Mouse (Mus musculus) liver, postnatal 0 days (tissue): ENCODE results near the gene Chpt1. TPM values are rescaled to one million over a fixed set of nuclear protein-coding genes. Genes with fewer than 3 reads are reported as not detected.
"Not testable (repeated sequence)": the region's sequence is repeated elsewhere in the genome, so short reads cannot be mapped to it uniquely, and the experiment has no call there.

Experiments used
- ATAC-seq: fragments of 200-750 bp; cut with Nextera tagmentation; 2 replicates; pipeline ENCODE4 v1.8.0; 2017; ENCODE audit warnings: mild to moderate bottlenecking, moderate library complexity
- DNase-seq: peaks from one replicate; pipeline ENCODE4 v3.0.0-alpha.2; 2016
- H3K27ac ChIP-seq: fragments of 300-500 bp; sonication (generic); 2 replicates; pipeline ENCODE4 v1.5.1; 2014; ENCODE audit warnings: antibody characterized with exemption, moderate library complexity, mild to moderate bottlenecking, low read depth
- H3K27me3 ChIP-seq: fragments of 300-500 bp; sonication (generic); 2 replicates; pipeline ENCODE4 v1.6.1; 2014; ENCODE audit warnings: low read length, control low read depth, mixed read lengths; ENCODE audit not compliant: insufficient read depth
- H3K36me3 ChIP-seq: fragments of 300-500 bp; sonication (generic); replicated peaks from 2 replicates; pipeline ENCODE4 v1.6.1; 2014; ENCODE audit warnings: mild to moderate bottlenecking, control low read depth, low read length, moderate library complexity, mixed read lengths; ENCODE audit not compliant: insufficient read depth
- H3K4me1 ChIP-seq: fragments of 300-500 bp; sonication (generic); 2 replicates; pipeline ENCODE4 v1.6.1; 2014; ENCODE audit warnings: antibody characterized with exemption, mild to moderate bottlenecking, control low read depth; ENCODE audit not compliant: insufficient read depth
- H3K4me2 ChIP-seq: fragments of 300-500 bp; sonication (generic); 2 replicates; pipeline ENCODE4 v1.6.1; 2014; ENCODE audit warnings: low read depth, mild to moderate bottlenecking, low read length, moderate library complexity, mixed read lengths
- H3K4me3 ChIP-seq: fragments of 300-500 bp; sonication (generic); 2 replicates; pipeline ENCODE4 v1.5.1; 2014; ENCODE audit warnings: low read depth, low read length
- H3K9ac ChIP-seq: fragments of 300-500 bp; sonication (generic); replicated peaks from 2 replicates; pipeline ENCODE4 v1.6.1; 2014; ENCODE audit warnings: mild to moderate bottlenecking, moderate library complexity
- H3K9me3 ChIP-seq: fragments of 300-500 bp; sonication (generic); 2 replicates; pipeline ENCODE4 v1.6.1; 2016; ENCODE audit warnings: mild to moderate bottlenecking, control low read depth, low read length, mixed read lengths
- CTCF ChIP-seq: sonication (generic); IDR thresholded peaks from 2 replicates; pipeline ENCODE4 v1.5.1; 2016; ENCODE audit warnings: antibody characterized with exemption, low read depth
- EP300 ChIP-seq: IDR thresholded peaks from 2 replicates; pipeline ENCODE4 v1.6.1; 2016; ENCODE audit warnings: antibody characterized with exemption, low read depth, mild to moderate bottlenecking
- WGBS: fragments of 180-500 bp; shearing (Covaris S2); extraction: QIAGEN DNeasy Blood & Tissue Kit; methylation state at CpG from one replicate; pipeline ENCODE4 v1.1.7; 2014; ENCODE audit not compliant: insufficient replicate concordance; 5-methylcytosine and 5-hydroxymethylcytosine counted together
- polyA plus RNA-seq: library from polyadenylated mRNA; unstranded; fragments of >200 nt; fragmentation: Nextera tagmentation; extraction: Ambion mirVana; gene quantifications from 2 replicates; pipeline ENCODE4 v1.2.1, GENCODE M21; 2015

Gene Chpt1
- polyA plus RNA-seq, 1 experiment from 2014 or later, result 12.7 TPM

GRCm38 (mm10) chr10:88488629-88489028, 15.2 kb downstream of the Chpt1 start:
- WGBS, result 84% methylated on average over 5 of the region's 5 CpGs
- DNase-seq (no peak), ATAC-seq (no peak)
- Histone ChIP-seq H3K9ac (no peak overlapping the region), H3K27me3 (no peaks in the 10 kb centered on the region), H3K4me2 (no peak overlapping the region), H3K9me3 (no peaks in the 10 kb centered on the region), H3K4me1 (no peaks in the 10 kb centered on the region), H3K27ac (no peak overlapping the region), H3K36me3 (no peaks in the 10 kb centered on the region), H3K4me3 (no peak overlapping the region)
- no peak for TF ChIP-seq CTCF
- no peak for TF ChIP-seq EP300

GRCm38 (mm10) chr10:88482866-88483265, 21.0 kb downstream of the Chpt1 start:
- 79% methylated on average over 10 of the region's 10 CpGs for WGBS
- not testable (repeated sequence) for H3K9ac ChIP-seq

GRCm38 (mm10) chr10:88460122-88460820, 43.6 kb downstream of the Chpt1 start:
- WGBS, result 75% methylated on average over 18 of the region's 18 CpGs
- DNase-seq, result no peak
- no peak for ATAC-seq
- Histone ChIP-seq H3K27me3 (no peaks in the 10 kb centered on the region), H3K4me2 (no peak overlapping the region), H3K36me3 (no peaks in the 10 kb centered on the region), H3K4me3 (no peak overlapping the region), H3K9me3 (no peaks in the 10 kb centered on the region), H3K4me1 (no peaks in the 10 kb centered on the region), H3K9ac (no peak overlapping the region), H3K27ac (no peak overlapping the region)
- no peak for TF ChIP-seq CTCF
- TF ChIP-seq EP300, result no peak

More at GRCm38 (mm10) chr10:88482866-88483265, 21.0 kb downstream of the Chpt1 start:
- H3K4me1 ChIP-seq, ATAC-seq, H3K27ac ChIP-seq, H3K36me3 ChIP-seq, DNase-seq, H3K27me3 ChIP-seq, H3K4me2 ChIP-seq, H3K4me3 ChIP-seq, H3K9me3 ChIP-seq: not testable (repeated sequence)

- TF ChIP-seq CTCF, result no peak
- TF ChIP-seq EP300, result no peak
- ATAC-seq (no peak), DNase-seq (no peak)
- no peak within 1 kb of the TSS for H3K9ac ChIP-seq
- 80% methylated on average over 33 of the region's 33 CpGs for WGBS
- H3K36me3 ChIP-seq, result no peaks in the 10 kb centered on the region
- H3K4me2 ChIP-seq, result no peak within 1 kb of the TSS
- H3K27me3 ChIP-seq, result no peaks in the 10 kb centered on the region
- no peaks in the 10 kb centered on the region for H3K4me1 ChIP-seq
- no peak within 1 kb of the TSS for H3K27ac ChIP-seq
- H3K9me3 ChIP-seq, result no peaks in the 10 kb centered on the region
- H3K4me3 ChIP-seq, result no peak within 1 kb of the TSS
These were observed 44.3 kb downstream of the Chpt1 start, which contains the start of gene Sycp3 for GRCm38 (mm10) chr10:88459502-88459992. TSS of gene Sycp3 (plus strand) at chr10:88459569.

- H3K27me3 ChIP-seq, result no peaks in the 10 kb centered on the region
- ATAC-seq (no peak), DNase-seq (no peak)
- H3K36me3 ChIP-seq, result no peaks in the 10 kb centered on the region
- 46% methylated on average over 6 of the region's 6 CpGs for WGBS
- no peak overlapping the region for H3K9ac ChIP-seq
- H3K9me3 ChIP-seq, result no peaks in the 10 kb centered on the region
- H3K4me2 ChIP-seq, result no peak overlapping the region
- H3K27ac ChIP-seq, result no peak overlapping the region
- no peak overlapping the region for H3K4me3 ChIP-seq
- no peak for TF ChIP-seq CTCF
- no peak for TF ChIP-seq EP300
- no peaks in the 10 kb centered on the region for H3K4me1 ChIP-seq
These were observed 46.1 kb downstream of the Chpt1 start for GRCm38 (mm10) chr10:88457816-88458215.

GRCm38 (mm10) chr10:88451990-88452389, 51.9 kb downstream of the Chpt1 start:
- Histone ChIP-seq H3K4me1 (no peaks in the 10 kb centered on the region), H3K4me3 (no peak overlapping the region), H3K9ac (no peak overlapping the region), H3K36me3 (no peaks in the 10 kb centered on the region), H3K4me2 (no peak overlapping the region), H3K9me3 (no peaks in the 10 kb centered on the region), H3K27me3 (no peaks in the 10 kb centered on the region), H3K27ac (no peak overlapping the region)
- ATAC-seq, result no peak
- TF ChIP-seq CTCF (no peak), EP300 (no peak)
- no peak for DNase-seq
- WGBS, result 74% methylated on average over 6 of the region's 6 CpGs
